Mouse (Mus musculus): ENCODE results near the gene Gsta3.
"Not testable (repeated sequence)": the region's sequence is repeated elsewhere in the genome, so short reads cannot be mapped to it uniquely, and the experiment has no call there.

DNA sequence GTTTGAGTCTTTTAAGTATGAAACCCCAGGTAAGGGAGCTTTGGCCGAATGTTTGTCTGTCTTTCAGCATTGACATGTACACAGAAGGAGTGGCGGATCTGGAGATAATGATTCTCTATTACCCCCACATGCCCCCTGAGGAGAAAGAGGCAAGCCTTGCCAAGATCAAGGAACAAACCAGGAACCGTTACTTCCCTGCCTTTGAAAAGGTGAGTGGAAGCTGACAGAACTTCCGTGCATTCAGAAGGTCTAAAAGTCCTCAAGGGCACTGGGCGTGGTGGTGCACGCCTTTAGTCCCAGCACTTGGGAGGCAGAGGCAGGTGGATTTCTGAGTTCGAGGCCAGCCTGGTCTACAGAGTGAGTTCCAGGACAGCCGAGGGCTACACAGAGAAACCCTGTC lies 19.6 kb downstream of the Gsta3 start:
- not testable (repeated sequence) for TF ChIP-seq CTCF (IDR thresholded peaks at IDR 0.05; ENCODE audit: control insufficient read depth, insufficient read depth, insufficient read length); MYOG (IDR thresholded peaks at IDR 0.05; ENCODE audit: control insufficient read depth, extremely low read depth, insufficient read length); USF1 (IDR thresholded peaks at IDR 0.05; ENCODE audit: low read depth); FOSL1 (IDR thresholded peaks at IDR 0.05; ENCODE audit: insufficient read depth, low read length, poor library complexity, severe bottlenecking)
